Mouse (Mus musculus): ENCODE results near the gene Dapp1.
"Not testable (repeated sequence)": the region's sequence is repeated elsewhere in the genome, so short reads cannot be mapped to it uniquely, and the experiment has no call there.

Gene Dapp1

DNA sequence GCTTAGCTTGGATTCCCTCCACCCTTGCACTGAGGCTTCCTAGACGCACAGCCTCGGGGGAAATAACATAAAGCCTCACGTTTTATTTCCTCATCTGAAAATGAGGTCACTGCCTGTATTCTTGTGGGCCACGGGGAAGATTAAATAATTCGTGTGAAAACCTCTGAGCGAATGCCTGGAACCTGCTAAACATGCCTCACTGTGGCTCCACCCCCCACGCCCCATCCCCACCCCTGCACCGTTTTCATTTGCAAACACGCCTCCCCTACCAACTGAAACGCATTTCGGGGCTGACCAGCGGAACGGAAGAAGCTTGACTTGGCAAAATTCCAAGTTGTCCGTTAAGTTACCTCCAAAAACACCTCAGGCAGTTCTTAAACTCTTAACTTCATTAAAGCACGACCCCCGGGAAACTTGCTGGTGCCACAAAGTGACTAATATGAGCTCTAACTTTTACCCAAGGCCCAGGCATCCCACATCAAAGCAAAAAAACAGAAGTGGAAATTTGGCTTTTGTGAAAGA, 25.7 kb downstream of the Dapp1 start:
- peak; percentile 90 for DNase-seq (ENCODE audit: low read depth, low spot score)

DNA sequence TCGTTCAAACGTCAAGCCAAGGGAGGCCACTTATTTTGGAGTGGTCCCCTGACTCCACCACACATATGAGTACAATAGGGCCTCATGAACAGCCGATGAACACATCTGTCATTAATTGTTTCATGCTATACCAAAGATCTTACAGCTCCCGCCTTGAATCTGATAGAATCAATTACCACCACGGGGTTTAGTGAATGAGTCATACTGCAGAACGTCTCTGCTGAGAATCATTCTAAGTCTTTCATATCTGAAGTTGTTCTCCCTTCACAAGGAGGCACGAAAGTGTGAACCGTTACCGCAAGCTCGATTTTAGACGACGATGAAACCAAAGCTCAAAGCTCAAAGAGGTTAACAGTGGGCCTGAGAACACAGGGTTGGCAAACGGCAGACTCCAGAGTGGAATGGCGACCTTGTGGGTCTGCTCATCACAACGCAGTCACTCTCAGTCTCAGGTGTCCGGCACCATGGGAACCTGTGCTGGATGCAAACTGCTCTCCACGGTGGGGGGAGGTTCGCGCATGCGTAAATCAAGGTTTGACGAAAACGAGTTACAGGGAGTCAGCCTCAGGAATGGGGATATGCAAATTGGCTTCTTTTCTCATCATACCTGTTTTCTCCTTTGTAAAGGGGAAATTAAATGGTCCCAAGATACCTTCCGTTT, 27.0 kb downstream of the Dapp1 start:
- peak; percentile 93 for DNase-seq (ENCODE audit: low read depth, low spot score)

DNA sequence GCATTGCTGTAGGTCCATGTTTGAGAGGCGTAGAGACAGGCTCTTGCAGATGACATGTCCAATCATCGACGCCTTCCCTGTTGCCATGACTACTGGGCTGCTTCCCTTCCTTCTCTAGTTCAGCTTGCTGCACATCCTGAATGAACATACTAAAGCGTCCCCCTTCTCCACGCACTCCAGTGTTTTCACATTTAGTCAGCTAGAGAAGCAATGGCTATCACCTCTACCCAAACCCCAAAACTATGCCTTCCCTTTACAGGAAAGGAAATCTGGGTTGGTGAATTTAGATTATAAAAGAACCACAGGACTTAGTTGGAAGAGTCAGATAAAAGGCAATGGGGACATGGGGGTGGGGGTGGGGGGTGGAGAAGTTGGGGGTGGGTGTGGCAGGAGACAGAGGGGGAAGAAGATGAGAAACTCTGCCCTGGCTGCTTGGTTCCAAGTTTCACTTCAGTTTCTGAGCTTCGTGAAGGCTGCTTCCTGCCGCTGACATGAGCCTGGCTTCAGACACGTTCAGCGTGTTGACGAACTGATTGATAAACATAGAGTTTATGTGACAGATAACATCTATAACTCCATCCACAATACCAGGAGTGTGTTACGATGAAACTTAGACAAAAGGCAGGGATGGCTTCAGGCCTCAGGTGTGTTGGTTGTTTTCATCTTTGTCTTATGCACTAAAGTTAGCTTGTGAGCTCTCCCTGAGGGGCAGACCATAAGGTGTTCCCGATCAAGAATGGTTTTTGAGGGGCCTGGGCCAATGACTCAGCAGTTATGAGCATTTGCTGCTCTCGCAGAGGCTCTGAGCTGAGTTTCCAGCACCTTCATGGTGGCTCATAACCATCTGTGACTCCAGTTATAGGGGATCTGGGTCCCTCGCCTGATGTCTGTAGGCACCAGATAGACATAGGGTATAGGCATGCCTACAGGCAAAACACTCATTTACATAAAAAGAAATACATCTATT, 28.1 kb downstream of the Dapp1 start:
- DNase-seq (ENCODE audit: low read depth, low spot score) = peak; percentile 90

DNA sequence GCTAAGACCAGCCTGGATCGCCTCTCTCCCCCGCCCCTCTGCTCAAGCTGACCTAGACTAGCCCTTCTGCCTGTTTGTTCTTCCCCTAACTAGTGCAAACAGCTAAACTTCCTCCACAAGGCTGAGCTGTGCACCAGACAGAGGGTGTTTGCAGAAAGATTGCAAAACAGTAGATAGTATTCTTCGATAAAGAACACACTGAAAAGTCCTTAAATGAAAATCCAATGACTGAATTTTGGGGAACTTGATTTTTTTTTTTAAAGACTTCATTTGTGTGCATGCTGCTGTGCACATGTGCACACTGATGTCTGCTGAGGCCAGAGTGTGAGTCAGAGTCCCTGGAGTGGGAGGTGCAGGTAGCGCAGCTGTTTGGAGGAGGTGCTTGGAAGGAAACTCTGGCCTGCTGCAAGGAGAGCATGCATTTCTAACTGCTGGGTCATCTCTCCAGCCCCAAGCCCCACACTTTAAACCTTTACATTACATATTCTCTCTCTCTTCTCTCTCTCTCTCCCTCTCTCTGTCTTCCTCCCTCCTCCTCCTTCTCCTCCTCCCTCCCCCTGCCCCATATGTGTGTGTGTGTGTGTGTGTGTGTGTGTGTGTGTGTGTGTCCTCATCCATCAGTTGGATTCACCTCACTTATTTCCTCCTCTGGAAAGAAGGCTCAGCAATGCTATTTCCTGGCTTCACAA, 29.0 kb downstream of the Dapp1 start:
- DNase-seq (ENCODE audit: low read depth, low spot score) = peak; percentile 88

DNA sequence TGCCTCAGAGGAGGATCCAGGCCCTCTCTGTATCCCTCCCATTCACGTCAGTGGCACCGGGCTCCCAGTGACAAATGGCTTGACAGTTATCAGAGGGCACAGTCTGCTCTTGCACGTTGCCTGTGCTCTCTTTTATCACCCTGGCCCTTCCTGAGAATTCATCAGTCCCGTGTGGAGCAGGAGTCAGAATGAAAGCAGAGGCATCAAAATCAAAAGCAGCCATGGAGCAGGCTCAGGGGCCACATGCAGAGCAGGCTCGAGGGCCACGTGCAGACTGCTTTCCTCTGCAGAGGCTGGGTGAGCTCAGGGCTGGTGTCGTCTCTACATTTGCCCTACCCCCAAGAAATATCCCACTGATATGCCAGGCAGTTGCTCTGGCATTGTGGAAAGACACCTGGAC, 29.5 kb downstream of the Dapp1 start:
- DNase-seq (ENCODE audit: low read depth, low spot score) = no peak

DNA sequence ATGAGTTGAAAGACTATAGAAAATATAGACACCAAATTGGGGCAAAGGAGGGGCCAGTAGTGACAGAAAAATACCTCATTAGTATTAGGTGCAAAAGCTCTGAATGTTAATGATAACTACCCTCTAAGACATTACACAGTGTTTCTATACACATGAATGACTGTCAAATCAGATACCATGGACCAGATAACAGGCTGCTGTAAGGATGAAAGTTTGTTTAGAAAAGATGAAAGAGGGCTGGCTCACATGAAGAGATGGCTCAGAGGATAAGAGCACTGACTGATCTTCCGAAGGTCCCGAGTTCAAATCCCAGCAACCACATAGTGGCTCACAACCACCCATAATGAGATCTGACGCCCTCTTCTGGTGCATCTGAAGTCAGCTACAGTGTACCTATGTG, 30.0 kb downstream of the Dapp1 start:
- not testable (repeated sequence) for DNase-seq (ENCODE audit: low read depth, low spot score)

DNA sequence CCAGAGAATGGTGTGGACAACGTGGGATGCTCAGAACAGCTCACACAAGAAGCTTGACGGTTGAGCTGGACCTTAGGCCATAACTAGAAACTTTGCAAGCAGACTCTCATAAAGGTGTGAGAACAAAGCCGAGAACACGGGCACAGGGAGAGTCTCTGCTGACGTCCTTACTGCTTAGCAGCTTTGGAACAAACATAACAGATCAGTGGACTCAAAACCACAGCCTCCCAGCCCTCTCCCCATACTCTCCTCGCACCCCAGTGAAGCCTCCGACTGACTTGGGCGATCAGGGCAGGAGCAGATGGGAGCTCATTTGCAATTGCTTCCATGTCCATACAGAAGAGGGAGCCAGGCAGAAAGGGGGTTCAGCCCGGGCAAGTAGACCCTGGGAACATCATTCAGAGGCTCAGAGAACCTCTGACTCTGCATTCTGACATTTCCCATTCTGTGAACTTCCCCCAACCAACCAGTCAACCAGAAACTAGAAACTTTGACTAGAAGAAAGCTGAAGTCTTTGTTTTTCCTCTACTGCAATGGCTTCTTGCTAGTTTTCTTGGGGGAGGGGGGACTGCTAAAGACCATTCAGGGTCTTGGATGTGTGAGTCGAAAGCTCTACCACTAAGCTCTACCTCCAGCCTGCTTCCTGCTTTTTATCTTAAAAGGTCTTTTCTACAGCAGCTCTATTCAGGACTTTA, 31.0 kb downstream of the Dapp1 start:
- DNase-seq (ENCODE audit: low read depth, low spot score) = peak; percentile 69

DNA sequence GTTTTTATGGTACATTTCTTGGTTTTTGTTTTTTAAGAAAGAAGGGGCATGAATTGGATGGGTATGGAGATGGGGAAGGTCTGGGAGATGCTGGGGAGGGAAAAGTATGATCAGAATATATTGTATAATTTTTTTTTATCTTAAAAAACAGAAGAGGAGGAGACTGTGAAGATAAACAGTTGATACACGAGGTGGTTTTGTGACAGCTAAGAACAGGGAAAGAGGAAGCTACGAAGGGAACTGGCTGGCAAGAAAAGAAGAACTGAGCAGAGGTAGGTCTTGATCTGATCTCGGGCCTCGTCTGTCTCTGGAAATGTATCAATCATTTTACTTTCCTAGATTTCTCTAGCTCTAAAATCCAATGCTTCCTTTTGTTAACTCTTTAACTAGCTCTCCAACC, 33.8 kb downstream of the Dapp1 start:
- DNase-seq (ENCODE audit: low read depth, low spot score) = peak; percentile 73

DNA sequence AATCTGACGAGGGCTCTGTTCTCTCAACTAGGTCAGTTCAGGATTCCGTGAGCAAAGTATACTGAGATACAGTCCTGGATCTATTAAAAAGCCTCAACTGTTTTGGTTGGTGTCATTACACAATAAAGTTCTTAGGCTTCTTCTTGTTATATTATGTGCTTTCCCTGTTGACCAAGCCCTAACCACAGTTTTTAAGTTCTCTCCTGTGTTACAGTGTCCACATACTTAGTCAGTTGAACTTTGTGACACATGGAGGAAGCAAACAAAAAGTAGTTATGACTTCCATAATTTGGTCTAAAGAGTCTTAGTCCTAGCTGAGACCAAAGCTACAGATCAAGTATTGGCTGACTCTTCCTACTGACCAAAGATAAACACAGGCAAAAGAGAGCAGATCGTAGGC, 34.5 kb downstream of the Dapp1 start:
- no peak for DNase-seq (ENCODE audit: low read depth, low spot score)

DNA sequence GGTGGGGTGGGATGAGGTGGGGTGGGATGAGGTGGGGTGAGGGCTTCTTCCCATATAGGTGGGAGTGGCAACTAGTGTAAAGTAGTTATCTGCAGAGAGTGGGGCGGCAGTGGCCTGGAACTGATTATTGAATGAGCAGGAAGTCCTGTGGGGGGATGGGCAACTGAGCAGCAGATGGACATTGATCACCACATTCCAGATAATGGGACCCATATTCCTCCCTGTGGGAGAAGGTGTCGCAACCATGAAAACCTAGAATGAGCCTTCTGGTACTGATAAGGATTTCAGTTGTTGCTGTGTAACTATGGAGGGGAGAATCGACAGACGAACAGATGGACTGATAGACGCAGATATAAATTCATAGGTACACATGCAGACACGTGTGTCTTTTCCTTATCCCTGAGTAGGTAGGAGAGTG, 37.6 kb downstream of the Dapp1 start:
- no peak for DNase-seq (ENCODE audit: low read depth, low spot score)

DNA sequence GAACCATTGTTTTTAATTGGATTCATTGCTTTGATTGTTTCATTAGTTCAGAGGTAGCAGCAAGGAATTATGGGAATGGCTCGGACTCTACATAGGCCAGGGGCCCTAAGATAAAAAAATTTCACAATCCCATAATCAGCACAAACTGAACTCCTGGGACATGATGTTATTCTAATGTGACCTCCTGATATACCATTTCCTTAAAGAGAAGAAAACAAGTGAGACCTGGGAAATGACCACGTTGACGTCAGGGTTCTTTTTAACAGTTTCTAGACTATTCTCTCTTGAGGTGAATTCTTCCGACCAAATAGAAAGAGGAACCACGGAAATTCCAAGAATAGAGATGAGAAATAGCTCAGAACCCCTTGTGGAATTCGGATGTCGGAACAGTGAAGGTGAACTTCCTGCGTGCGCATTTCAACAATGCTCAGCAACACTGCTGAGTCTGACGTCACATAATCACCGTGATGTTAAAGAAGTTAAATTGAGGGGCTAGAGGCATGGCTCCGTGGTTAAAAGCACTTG, 39.2 kb downstream of the Dapp1 start:
- no peak for DNase-seq (ENCODE audit: low read depth, low spot score)

DNA sequence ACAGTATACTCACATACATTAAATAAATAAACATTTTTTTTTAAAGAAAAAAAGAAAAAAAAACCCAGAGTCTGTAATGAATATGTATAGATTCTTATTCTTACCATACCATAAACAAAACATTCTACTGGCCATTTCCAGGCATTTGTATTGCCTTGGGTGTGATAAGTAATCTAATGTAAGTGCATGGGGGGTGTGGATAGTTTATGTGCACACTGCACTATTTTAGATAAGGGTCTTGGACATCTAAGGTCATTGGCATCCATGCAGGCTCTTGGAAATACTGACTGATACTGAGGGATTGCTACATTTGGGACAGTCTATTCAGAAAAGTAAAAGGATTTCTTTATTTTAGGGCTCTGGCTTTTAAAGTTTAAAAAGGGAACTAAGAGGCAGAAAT, 39.8 kb downstream of the Dapp1 start:
- DNase-seq (ENCODE audit: low read depth, low spot score) = no peak

DNA sequence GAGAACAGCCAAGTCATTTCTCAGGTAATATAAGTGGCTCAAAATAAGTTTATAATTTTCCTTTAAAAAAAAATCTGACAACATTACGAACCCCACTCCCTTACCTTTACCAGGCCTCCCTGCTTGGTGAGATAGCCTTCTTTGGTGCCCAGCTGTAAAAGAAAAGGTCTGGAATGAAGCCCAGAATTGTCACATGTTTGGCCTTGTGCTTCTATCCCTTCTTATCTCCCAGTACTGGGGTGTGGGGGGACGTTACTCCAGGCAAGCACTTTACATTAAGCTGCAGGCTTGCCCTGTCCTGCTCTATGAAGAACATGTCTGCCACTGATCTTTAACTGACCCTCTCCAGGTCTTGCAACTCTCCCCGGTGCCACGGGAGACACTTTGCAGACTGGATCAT, 40.6 kb downstream of the Dapp1 start:
- DNase-seq (ENCODE audit: low read depth, low spot score) = no peak

DNA sequence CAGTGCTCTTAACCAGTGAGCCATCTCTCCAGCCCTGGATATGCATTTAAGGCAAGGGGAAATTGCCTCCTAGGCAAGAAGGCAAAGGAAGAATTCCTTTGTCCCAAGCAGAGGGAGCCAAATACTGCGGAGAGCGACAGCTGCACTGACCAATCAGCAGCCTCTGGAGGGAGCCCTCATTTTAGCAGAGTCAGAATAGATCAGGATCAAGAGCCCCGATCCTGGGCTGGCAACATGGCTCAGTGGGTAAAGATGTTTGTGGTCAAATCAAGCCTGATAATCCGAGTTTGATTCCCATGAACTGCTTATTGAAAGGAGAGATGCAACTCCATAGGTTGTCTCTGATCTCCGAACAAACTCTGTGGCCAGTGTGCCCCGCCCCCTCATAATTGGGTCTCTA, 42.7 kb downstream of the Dapp1 start:
- DNase-seq (ENCODE audit: low read depth, low spot score) = no peak

DNA sequence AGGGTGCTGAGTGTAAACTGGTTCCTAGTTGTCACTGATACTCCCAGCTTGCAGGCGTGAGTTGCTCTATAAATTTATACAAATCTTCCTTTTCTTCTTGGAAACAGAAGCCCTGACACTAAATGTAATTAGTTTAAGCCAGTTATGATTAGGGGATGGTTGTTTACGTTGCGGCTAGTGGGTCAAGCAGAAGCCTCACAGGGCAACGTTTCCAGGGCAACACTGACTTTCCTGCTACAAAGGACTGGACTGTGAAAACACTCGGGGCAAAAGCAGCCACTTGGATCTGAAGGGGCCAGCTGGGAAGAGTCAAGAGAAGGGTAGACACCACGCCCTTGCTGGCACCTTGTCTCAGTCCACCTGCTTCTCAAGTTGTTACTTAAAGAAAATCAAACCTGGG, 44.8 kb downstream of the Dapp1 start:
- no peak for DNase-seq (ENCODE audit: low read depth, low spot score)

DNA sequence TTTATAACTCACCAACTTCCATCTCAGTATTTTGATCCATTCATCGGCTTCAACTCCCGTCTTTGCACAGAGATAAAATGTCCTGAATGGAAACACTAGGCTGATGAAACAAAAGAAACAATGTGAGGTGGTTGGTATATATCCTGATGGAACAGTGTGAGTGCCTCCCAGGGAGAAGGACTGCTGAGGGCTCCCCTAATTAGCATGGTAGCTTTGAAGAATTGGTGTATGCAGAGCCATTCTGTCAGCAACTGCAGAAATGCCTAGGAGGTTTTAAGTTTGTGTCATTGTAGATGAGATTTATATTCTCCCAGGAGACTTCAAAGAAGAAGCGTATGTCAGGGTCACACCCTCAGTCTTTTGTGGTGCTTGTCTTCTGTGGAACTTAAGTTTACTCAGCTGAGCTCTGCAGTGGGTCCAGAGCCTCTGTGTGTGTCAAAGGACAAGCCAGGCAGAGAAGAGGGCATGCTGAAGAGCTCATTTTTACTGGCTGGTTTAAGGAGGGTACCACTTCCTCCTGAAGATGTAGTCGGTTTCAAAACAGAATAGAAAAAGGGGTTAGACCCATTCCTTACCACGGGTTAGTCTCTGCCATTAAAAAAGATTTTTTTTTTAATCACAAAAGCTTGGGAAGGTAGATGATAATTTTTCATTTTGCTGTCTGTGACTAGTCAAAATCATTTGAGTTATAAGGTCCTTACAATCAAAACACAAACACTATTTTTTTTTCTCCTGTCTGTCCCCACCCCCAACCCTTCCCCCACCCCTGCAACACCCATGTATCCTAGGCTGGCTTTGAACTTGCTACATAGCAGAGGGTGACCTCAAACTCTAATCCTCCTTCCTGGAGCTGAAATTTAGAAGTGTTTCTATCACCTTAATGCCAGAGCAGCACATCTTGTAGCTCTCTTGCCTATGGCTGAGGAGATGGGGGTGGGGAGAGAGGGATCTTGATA, 45.5 kb downstream of the Dapp1 start:
- DNase-seq (ENCODE audit: low read depth, low spot score) = no peak

DNA sequence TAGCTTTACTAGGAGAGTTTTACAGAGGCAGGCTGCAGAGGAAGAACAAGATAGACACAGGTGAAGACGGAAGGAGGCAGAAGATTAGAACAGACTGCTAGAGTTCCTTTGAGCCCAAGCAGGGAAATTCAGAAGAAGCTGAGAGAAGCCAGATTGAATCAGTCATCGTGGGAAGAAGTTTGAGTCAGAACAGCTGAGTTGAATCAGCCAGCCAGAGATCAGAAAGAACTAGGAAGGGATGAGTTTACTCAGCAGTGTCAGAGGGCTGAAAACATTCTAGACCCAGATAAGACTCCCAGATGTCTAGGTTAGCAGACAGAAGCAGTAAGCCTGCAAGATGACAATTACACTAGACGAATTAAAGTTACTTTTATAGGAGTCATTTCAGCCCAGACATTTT, 47.4 kb downstream of the Dapp1 start:
- DNase-seq (ENCODE audit: low read depth, low spot score) = no peak

DNA sequence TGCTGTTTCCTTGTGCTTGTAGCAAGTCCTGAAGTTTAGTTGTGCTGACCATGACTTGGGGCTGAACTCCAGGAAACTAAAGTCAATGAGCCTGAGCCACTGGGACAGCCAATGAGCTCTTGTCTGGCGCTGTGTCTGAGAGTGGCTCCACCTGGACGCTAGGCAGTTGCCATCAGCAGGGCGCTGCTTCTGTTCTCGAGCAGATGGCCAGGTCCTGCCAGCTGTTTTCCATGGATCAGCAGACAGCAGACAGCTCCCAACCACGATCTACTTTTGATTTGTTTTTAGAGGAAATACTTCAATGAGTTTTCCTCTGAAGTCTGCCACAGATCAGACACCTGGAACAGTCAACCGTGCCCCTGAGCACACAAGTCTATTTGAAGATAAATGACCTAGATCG, 48.6 kb downstream of the Dapp1 start:
- no peak for DNase-seq (ENCODE audit: low read depth, low spot score)

DNA sequence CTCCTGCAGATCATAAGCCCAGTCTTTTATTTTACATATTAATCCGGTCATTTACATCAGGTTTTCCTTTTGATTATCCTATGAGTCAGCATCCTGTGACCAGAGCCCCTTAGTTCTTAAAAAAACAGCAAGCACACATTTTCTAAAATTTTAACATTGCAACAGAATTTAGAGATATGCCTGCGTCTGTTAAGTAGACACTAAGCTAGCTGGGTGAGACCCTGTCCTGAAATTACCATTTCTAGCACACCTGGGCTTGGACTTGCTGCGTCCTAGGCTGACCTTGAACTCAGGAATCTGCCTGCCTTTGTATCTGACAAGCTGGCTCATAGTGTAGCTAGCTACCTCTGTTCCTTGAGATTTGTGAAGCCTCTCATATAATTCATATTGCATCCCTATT, 51.4 kb downstream of the Dapp1 start:
- DNase-seq (ENCODE audit: low read depth, low spot score) = no peak

DNA sequence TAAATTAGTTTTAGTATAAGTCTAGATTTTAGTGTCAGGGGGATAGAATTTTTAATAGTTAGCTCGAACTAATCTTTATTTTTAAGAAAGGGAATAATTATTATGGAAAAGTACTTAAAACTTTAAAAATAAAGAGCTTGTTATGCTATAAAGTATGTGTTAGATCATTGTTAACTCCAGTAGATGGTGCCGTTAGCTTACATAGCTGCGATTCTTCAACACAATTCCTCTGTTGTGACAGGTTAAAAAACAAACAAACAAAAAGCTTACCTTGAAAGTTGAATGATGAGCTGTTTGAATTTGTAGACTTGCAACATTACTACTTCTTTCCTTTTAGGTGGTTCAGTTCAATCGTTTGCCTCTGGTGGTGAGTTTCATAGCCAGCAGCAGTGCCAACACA, 54.3 kb downstream of the Dapp1 start:
- DNase-seq (ENCODE audit: low read depth, low spot score) = no peak

Measured in A20 (cell line).